Mouse (Mus musculus) MEL (cell line): ENCODE results near the gene Lrp11.
"Not testable (repeated sequence)": the region's sequence is repeated elsewhere in the genome, so short reads cannot be mapped to it uniquely, and the experiment has no call there.

ENCODE experiments used
- CTCF ChIP-seq, 3 experiments: IDR thresholded peaks in 2 of 3; conservative IDR thresholded peaks in 1 of 3; 2 replicates each; pipeline ENCODE4 v1.5.1; 2011 to 2012; ENCODE audit warnings: low read length in 3 of 3, low read depth in 2 of 3, mild to moderate bottlenecking in 2 of 3, improper control_type of control experiment in 1 of 3, inconsistent platforms in 1 of 3, mixed read lengths in 1 of 3, moderate library complexity in 1 of 3; ENCODE audit not compliant: control insufficient read depth in 1 of 3, insufficient read depth in 1 of 3, poor library complexity in 1 of 3, severe bottlenecking in 1 of 3
- E2F4 ChIP-seq: IDR thresholded peaks from 2 replicates; pipeline ENCODE4 v1.6.1; 2011; ENCODE audit warnings: low read depth, low read length, improper control_type of control experiment, borderline replicate concordance
- EP300 ChIP-seq, 2 experiments: IDR thresholded peaks; 2 replicates each; pipeline ENCODE4 v1.6.1; 2011; ENCODE audit warnings: improper control_type of control experiment in 2 of 2, low read length in 2 of 2, low read depth in 1 of 2, mild to moderate bottlenecking in 1 of 2
- ETS1 ChIP-seq: IDR thresholded peaks from 2 replicates; pipeline ENCODE4 v1.6.1; 2012; ENCODE audit warnings: low read depth, mild to moderate bottlenecking, inconsistent platforms, low read length, improper control_type of control experiment, moderate library complexity
- JUND ChIP-seq: IDR thresholded peaks from 2 replicates; pipeline ENCODE4 v1.6.1; 2011; ENCODE audit warnings: low read depth, mild to moderate bottlenecking, improper control_type of control experiment, low read length
- MAFK ChIP-seq: IDR thresholded peaks from 2 replicates; pipeline ENCODE4 v1.6.1; 2011; ENCODE audit warnings: low read depth, mild to moderate bottlenecking, low read length, improper control_type of control experiment, borderline replicate concordance
- MAZ ChIP-seq: IDR thresholded peaks from 2 replicates; pipeline ENCODE4 v1.6.1; 2012; ENCODE audit warnings: low read depth, mild to moderate bottlenecking, inconsistent platforms, low read length, improper control_type of control experiment
- NRF1 ChIP-seq: IDR thresholded peaks from 2 replicates; pipeline ENCODE4 v1.6.1; 2014; ENCODE audit warnings: low read depth, mild to moderate bottlenecking, inconsistent platforms, low read length, improper control_type of control experiment, moderate library complexity; ENCODE audit not compliant: poor library complexity, insufficient read depth, severe bottlenecking

- not testable (repeated sequence) for TF ChIP-seq CTCF (IDR thresholded peaks at IDR 0.05 in 2 of 3, conservative IDR thresholded peaks at IDR 0.05 in 1 of 3; ENCODE audit: control insufficient read depth in 1 of 3, insufficient read depth in 1 of 3, low read depth in 2 of 3, low read length in 3 of 3, poor library complexity in 1 of 3, severe bottlenecking in 1 of 3); E2F4; MAFK; NRF1; MAZ; ETS1; JUND; EP300 (IDR thresholded peaks at IDR 0.05; ENCODE audit: low read depth in 1 of 2, low read length in 2 of 2)
Observed at GRCm38 (mm10) chr10:7612210-7612609, 22.6 kb downstream of the Lrp11 start.
